Mouse (Mus musculus) forebrain, embryonic 13.5 days (tissue): ENCODE data around the gene Churc1. TPM values are rescaled to one million over a fixed set of nuclear protein-coding genes. Genes with fewer than 3 reads are reported as not detected.

Experiments
- ATAC-seq: fragments of 200-750 bp; cut with Nextera tagmentation; 2 replicates; pipeline ENCODE4 v1.8.0; 2017
- H3K27ac ChIP-seq: fragments of 300-500 bp; sonication (generic); 2 replicates; pipeline ENCODE4 v1.5.1; 2015; ENCODE audit warnings: inconsistent platforms, mild to moderate bottlenecking, moderate library complexity
- H3K27me3 ChIP-seq: fragments of 300-500 bp; sonication (generic); 2 replicates; pipeline ENCODE4 v1.6.1; 2015; ENCODE audit warnings: mild to moderate bottlenecking, inconsistent platforms
- H3K36me3 ChIP-seq: fragments of 300-500 bp; sonication (generic); 2 replicates; pipeline ENCODE4 v1.6.1; 2015; ENCODE audit warnings: mild to moderate bottlenecking, inconsistent platforms; ENCODE audit not compliant: poor library complexity, severe bottlenecking
- H3K4me1 ChIP-seq: fragments of 300-500 bp; sonication (generic); 2 replicates; pipeline ENCODE4 v1.6.1; 2015; ENCODE audit warnings: inconsistent platforms
- H3K4me2 ChIP-seq: fragments of 300-500 bp; sonication (generic); 2 replicates; pipeline ENCODE4 v1.6.1; 2015; ENCODE audit warnings: inconsistent platforms, mild to moderate bottlenecking, moderate library complexity
- H3K4me3 ChIP-seq: fragments of 300-500 bp; sonication (generic); 2 replicates; pipeline ENCODE4 v1.5.1; 2015; ENCODE audit warnings: mild to moderate bottlenecking, inconsistent platforms
- H3K9ac ChIP-seq: fragments of 300-500 bp; sonication (generic); 2 replicates; pipeline ENCODE4 v1.6.1; 2015; ENCODE audit warnings: mild to moderate bottlenecking, inconsistent platforms
- H3K9me3 ChIP-seq: fragments of 300-500 bp; sonication (generic); replicated peaks from 2 replicates; pipeline ENCODE4 v1.6.1; 2016; ENCODE audit warnings: inconsistent platforms
- WGBS: fragments of 180-500 bp; shearing (Covaris S2); methylation state at CpG from one replicate; pipeline ENCODE4 v1.1.7; 2015; 5-methylcytosine and 5-hydroxymethylcytosine counted together
- polyA plus RNA-seq: library from polyadenylated mRNA; unstranded; fragments of >200 nt; fragmentation: Nextera tagmentation; extraction: Ambion mirVana; gene quantifications from 2 replicates; pipeline ENCODE4 v1.2.1, GENCODE M21; 2015

Churc1 gene
- 116 and 119 TPM in 2 replicates for polyA plus RNA-seq

GRCm38 (mm10) chr12:76765354-76765851, at the start of gene Churc1, which contains the start of gene Fntb:
Gene Churc1, plus strand, starts transcription at chr12:76765538.
Gene Fntb, plus strand, starts transcription at chr12:76765589.
- no peaks in the 10 kb centered on the region for H3K36me3 ChIP-seq
- no peaks in the 10 kb centered on the region for H3K27me3 ChIP-seq
- H3K27ac ChIP-seq = peak within 1 kb of the TSS; percentile 67
- H3K9ac ChIP-seq = peak within 1 kb of the TSS; percentile 67
- ATAC-seq = peak; percentile 99
- no peaks in the 10 kb centered on the region for H3K9me3 ChIP-seq
- peak within 1 kb of the TSS; percentile 64 for H3K4me2 ChIP-seq
- H3K4me3 ChIP-seq = peak within 1 kb of the TSS; percentile 57
- H3K4me1 ChIP-seq = peaks cover 12% of the 10 kb centered on the region
- under 1% methylated on average over 31 of the region's 31 CpGs for WGBS

- Histone ChIP-seq H3K27ac (no peak overlapping the region), H3K4me2 (no peak overlapping the region), H3K9ac (no peak overlapping the region), H3K4me1 (no peaks in the 10 kb centered on the region), H3K27me3 (peaks cover 10% of the 10 kb centered on the region), H3K9me3 (no peaks in the 10 kb centered on the region), H3K36me3 (no peaks in the 10 kb centered on the region), H3K4me3 (no peak overlapping the region)
- 81% methylated on average over 4 of the region's 4 CpGs for WGBS
- ATAC-seq = no peak
These were observed 47.0 kb upstream of the Churc1 start for GRCm38 (mm10) chr12:76718384-76718783.

- no peaks in the 10 kb centered on the region for H3K36me3 ChIP-seq
- H3K9ac ChIP-seq = no peak overlapping the region
- ATAC-seq = no peak
- no peak overlapping the region for H3K27ac ChIP-seq
- no peaks in the 10 kb centered on the region for H3K27me3 ChIP-seq
- H3K4me2 ChIP-seq = no peak overlapping the region
- no peak overlapping the region for H3K4me3 ChIP-seq
- H3K4me1 ChIP-seq = no peaks in the 10 kb centered on the region
- H3K9me3 ChIP-seq = no peaks in the 10 kb centered on the region
These were observed 44.8 kb upstream of the Churc1 start for GRCm38 (mm10) chr12:76720572-76720971.

- H3K9ac ChIP-seq = no peak overlapping the region
- no peak overlapping the region for H3K27ac ChIP-seq
- H3K4me3 ChIP-seq = no peak overlapping the region
- H3K36me3 ChIP-seq = no peaks in the 10 kb centered on the region
- no peaks in the 10 kb centered on the region for H3K4me1 ChIP-seq
- ATAC-seq = no peak
- no peak overlapping the region for H3K4me2 ChIP-seq
- no peaks in the 10 kb centered on the region for H3K9me3 ChIP-seq
- no peaks in the 10 kb centered on the region for H3K27me3 ChIP-seq
- WGBS = 56% methylated on average over 3 of the region's 3 CpGs
These were observed 43.3 kb upstream of the Churc1 start for GRCm38 (mm10) chr12:76722026-76722425.

- H3K4me3 ChIP-seq = no peak overlapping the region
- no peak overlapping the region for H3K9ac ChIP-seq
- no peaks in the 10 kb centered on the region for H3K36me3 ChIP-seq
- no peaks in the 10 kb centered on the region for H3K27me3 ChIP-seq
- no peak overlapping the region for H3K27ac ChIP-seq
- no peak for ATAC-seq
- H3K4me2 ChIP-seq = no peak overlapping the region
- H3K4me1 ChIP-seq = no peaks in the 10 kb centered on the region
- 90% methylated on average over 4 of the region's 4 CpGs for WGBS
- 0 out of 2 replicates have a peak, but pooled peaks cover 7% of the 10 kb centered on the region for H3K9me3 ChIP-seq
These were observed 37.4 kb upstream of the Churc1 start for GRCm38 (mm10) chr12:76727955-76728354.

GRCm38 (mm10) chr12:76750866-76751459, 14.4 kb upstream of the Churc1 start:
- no peak overlapping the region for H3K9ac ChIP-seq
- H3K4me2 ChIP-seq = no peak overlapping the region
- no peaks in the 10 kb centered on the region for H3K9me3 ChIP-seq
- no peak for ATAC-seq
- no peaks in the 10 kb centered on the region for H3K36me3 ChIP-seq
- no peaks in the 10 kb centered on the region for H3K4me1 ChIP-seq
- H3K27me3 ChIP-seq = no peaks in the 10 kb centered on the region
- H3K27ac ChIP-seq = no peak overlapping the region
- 72% methylated on average over 16 of the region's 16 CpGs for whole genome bisulfite sequencing
- H3K4me3 ChIP-seq = no peak overlapping the region

GRCm38 (mm10) chr12:76752652-76753318, 12.6 kb upstream of the Churc1 start:
- Histone ChIP-seq H3K9me3 (no peaks in the 10 kb centered on the region), H3K9ac (no peak overlapping the region), H3K4me3 (no peak overlapping the region), H3K27ac (no peak overlapping the region), H3K27me3 (no peaks in the 10 kb centered on the region), H3K36me3 (no peaks in the 10 kb centered on the region), H3K4me2 (no peak overlapping the region), H3K4me1 (no peaks in the 10 kb centered on the region)
- peak; percentile 61 for ATAC-seq
- 49% methylated on average over 14 of the region's 14 CpGs for WGBS

- H3K4me3 ChIP-seq = peak overlapping the region; percentile 57
- no peaks in the 10 kb centered on the region for H3K36me3 ChIP-seq
- ATAC-seq = peak; percentile 33
- peak overlapping the region; percentile 67 for H3K27ac ChIP-seq
- H3K9ac ChIP-seq = peak overlapping the region; percentile 67
- H3K4me1 ChIP-seq = peaks cover 12% of the 10 kb centered on the region
- peak overlapping the region; percentile 64 for H3K4me2 ChIP-seq
- WGBS = 28% methylated on average over 20 of the region's 20 CpGs
- no peaks in the 10 kb centered on the region for H3K27me3 ChIP-seq
- H3K9me3 ChIP-seq = no peaks in the 10 kb centered on the region
These were observed 728 bp downstream of the Churc1 start for GRCm38 (mm10) chr12:76765901-76766630.

- H3K27me3 ChIP-seq = no peaks in the 10 kb centered on the region
- no peak overlapping the region for H3K4me2 ChIP-seq
- ATAC-seq = no peak
- WGBS = 88% methylated on average over 5 of the region's 5 CpGs
- no peak overlapping the region for H3K9ac ChIP-seq
- H3K27ac ChIP-seq = no peak overlapping the region
- H3K4me3 ChIP-seq = no peak overlapping the region
- H3K4me1 ChIP-seq = peaks cover 4% of the 10 kb centered on the region
- no peaks in the 10 kb centered on the region for H3K9me3 ChIP-seq
- 0 out of 2 replicates have a peak, but pooled peaks cover 1% of the 10 kb centered on the region for H3K36me3 ChIP-seq
These were observed 5.6 kb downstream of the Churc1 start for GRCm38 (mm10) chr12:76770841-76771500.

- 0 out of 2 replicates have a peak, but pooled peaks cover 4% of the 10 kb centered on the region for H3K36me3 ChIP-seq
- no peaks in the 10 kb centered on the region for H3K27me3 ChIP-seq
- no peak overlapping the region for H3K4me2 ChIP-seq
- no peak overlapping the region for H3K9ac ChIP-seq
- no peak overlapping the region for H3K27ac ChIP-seq
- H3K4me1 ChIP-seq = no peaks in the 10 kb centered on the region
- H3K9me3 ChIP-seq = no peaks in the 10 kb centered on the region
- ATAC-seq = no peak
- H3K4me3 ChIP-seq = no peak overlapping the region
- 92% methylated on average over 5 of the region's 5 CpGs for WGBS
These were observed 6.2 kb downstream of the Churc1 start for GRCm38 (mm10) chr12:76771540-76771939.

GRCm38 (mm10) chr12:76774652-76775051, 9.3 kb downstream of the Churc1 start:
- H3K27ac ChIP-seq = no peak overlapping the region
- H3K36me3 ChIP-seq = peaks cover 8% of the 10 kb centered on the region; the same call in 1 of the 2 replicates
- no peaks in the 10 kb centered on the region for H3K4me1 ChIP-seq
- ATAC-seq = no peak
- no peaks in the 10 kb centered on the region for H3K27me3 ChIP-seq
- no peaks in the 10 kb centered on the region for H3K9me3 ChIP-seq
- no peak overlapping the region for H3K4me3 ChIP-seq
- 83% methylated on average over 3 of the region's 3 CpGs for WGBS
- H3K4me2 ChIP-seq = no peak overlapping the region
- H3K9ac ChIP-seq = no peak overlapping the region
